Mouse (Mus musculus) bone marrow macrophage, adult 2 months (primary cell): ENCODE measurements at regions not wholly inside any gene's neighbourhood (a gene's known extent, or its start where the extent isn't known, plus 50 kb on each side); places are given as distances from the start of the nearest gene placed in this dataset.

Experiments used
- CTCF ChIP-seq: IDR thresholded peaks from 2 replicates; pipeline ENCODE4 v1.5.1; 2012; ENCODE audit warnings: low read depth, mild to moderate bottlenecking, low read length, moderate library complexity
- POLR2A ChIP-seq: IDR thresholded peaks from 2 replicates; pipeline ENCODE4 v1.6.1; 2012; ENCODE audit warnings: mild to moderate bottlenecking, low read depth, low read length, borderline replicate concordance

DNA sequence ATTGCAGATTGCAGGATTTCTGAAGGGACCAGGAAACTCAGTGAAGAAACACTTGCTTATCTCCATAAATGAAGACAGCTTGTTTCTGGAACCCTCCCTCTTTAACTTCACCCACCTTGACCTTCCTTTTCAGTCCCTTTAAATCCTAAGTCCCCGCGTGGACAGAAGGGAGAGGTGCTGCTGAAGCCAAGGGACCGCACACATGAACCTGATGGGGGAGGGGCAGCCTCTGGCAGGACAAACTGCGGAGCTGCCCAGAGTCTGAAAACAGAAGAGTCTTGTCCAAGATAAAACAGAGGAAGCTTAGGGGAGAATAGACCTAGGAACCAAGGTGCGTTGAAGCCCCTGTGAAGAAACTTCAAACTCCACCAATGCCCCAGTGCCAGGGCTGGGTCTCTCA is 368.9 kb upstream of the Tbx3 start:
- TF ChIP-seq CTCF (no peak), POLR2A (no peak)
